Mouse (Mus musculus) embryonic facial prominence, embryonic 13.5 days (tissue): Measurements from ENCODE around the gene Tmsb10. TPM values are rescaled to one million over a fixed set of nuclear protein-coding genes. Genes with fewer than 3 reads are reported as not detected.

Source experiments
- ATAC-seq: fragments of 200-750 bp; cut with Nextera tagmentation; 2 replicates; pipeline ENCODE4 v1.8.0; 2017; ENCODE audit warnings: low read depth; ENCODE audit not compliant: insufficient number of reproducible peaks, insufficient read depth, low FRiP score, low TSS enrichment
- H3K27ac ChIP-seq: fragments of 300-500 bp; sonication (generic); 2 replicates; pipeline ENCODE4 v1.5.1; 2015; ENCODE audit warnings: moderate library complexity, mild to moderate bottlenecking, inconsistent platforms
- H3K27me3 ChIP-seq: fragments of 300-500 bp; sonication (generic); 2 replicates; pipeline ENCODE4 v1.6.1; 2015; ENCODE audit warnings: mild to moderate bottlenecking, inconsistent platforms
- H3K36me3 ChIP-seq: fragments of 300-500 bp; sonication (generic); 2 replicates; pipeline ENCODE4 v1.6.1; 2015; ENCODE audit warnings: mild to moderate bottlenecking, inconsistent platforms
- H3K4me1 ChIP-seq: fragments of 300-500 bp; sonication (generic); 2 replicates; pipeline ENCODE4 v1.6.1; 2015; ENCODE audit warnings: inconsistent platforms
- H3K4me2 ChIP-seq: fragments of 300-500 bp; sonication (generic); 2 replicates; pipeline ENCODE4 v1.6.1; 2015; ENCODE audit warnings: moderate library complexity, mild to moderate bottlenecking, inconsistent platforms
- H3K4me3 ChIP-seq: fragments of 300-500 bp; sonication (generic); 2 replicates; pipeline ENCODE4 v1.5.1; 2015; ENCODE audit warnings: mild to moderate bottlenecking, inconsistent platforms
- H3K9ac ChIP-seq: fragments of 300-500 bp; sonication (generic); 2 replicates; pipeline ENCODE4 v1.6.1; 2015; ENCODE audit warnings: mild to moderate bottlenecking, inconsistent platforms
- H3K9me3 ChIP-seq: fragments of 300-500 bp; sonication (generic); 2 replicates; pipeline ENCODE4 v1.6.1; 2016; ENCODE audit warnings: inconsistent platforms
- WGBS: fragments of 180-500 bp; shearing (Covaris S2); methylation state at CpG from one replicate; pipeline ENCODE4 v1.1.7; 2015; ENCODE audit warnings: mixed read lengths; 5-methylcytosine and 5-hydroxymethylcytosine counted together
- polyA plus RNA-seq: library from polyadenylated mRNA; unstranded; fragments of >200 nt; fragmentation: Nextera tagmentation; extraction: Ambion mirVana; gene quantifications from 2 replicates; pipeline ENCODE4 v1.2.1, GENCODE M21; 2015

The Tmsb10 gene
- polyA plus RNA-seq, 1 experiment from 2014 or later, result 2,783 TPM

GRCm38 (mm10) chr6:72976866-72977265 lies 18.3 kb upstream of the Tmsb10 start:
- 94% methylated on average over 2 of the region's 2 CpGs for WGBS
- no peak for ATAC-seq
- H3K36me3 ChIP-seq, result no peaks in the 10 kb centered on the region
- no peaks in the 10 kb centered on the region for H3K9me3 ChIP-seq
- H3K4me2 ChIP-seq, result no peak overlapping the region
- peaks cover 15% of the 10 kb centered on the region for H3K4me1 ChIP-seq
- no peak overlapping the region for H3K4me3 ChIP-seq
- H3K9ac ChIP-seq, result no peak overlapping the region
- H3K27ac ChIP-seq, result no peak overlapping the region
- H3K27me3 ChIP-seq, result no peaks in the 10 kb centered on the region

GRCm38 (mm10) chr6:72971074-72971473 lies 12.5 kb upstream of the Tmsb10 start:
- no peak overlapping the region for H3K9ac ChIP-seq

GRCm38 (mm10) chr6:72969787-72970186 lies 11.2 kb upstream of the Tmsb10 start:
- no peak for ATAC-seq
- H3K9ac ChIP-seq, result no peak overlapping the region
- no peak overlapping the region for H3K27ac ChIP-seq
- H3K4me3 ChIP-seq, result no peak overlapping the region
- no peaks in the 10 kb centered on the region for H3K9me3 ChIP-seq
- H3K36me3 ChIP-seq, result no peaks in the 10 kb centered on the region
- H3K4me1 ChIP-seq, result no peaks in the 10 kb centered on the region
- H3K27me3 ChIP-seq, result no peaks in the 10 kb centered on the region
- 45% methylated on average over 3 of the region's 3 CpGs for WGBS
- no peak overlapping the region for H3K4me2 ChIP-seq

More at GRCm38 (mm10) chr6:72971074-72971473, 12.5 kb upstream of the Tmsb10 start:
- Histone ChIP-seq H3K27ac (no peak overlapping the region), H3K4me3 (no peak overlapping the region), H3K27me3 (no peaks in the 10 kb centered on the region), H3K4me2 (no peak overlapping the region), H3K4me1 (no peaks in the 10 kb centered on the region), H3K9me3 (no peaks in the 10 kb centered on the region), H3K36me3 (no peaks in the 10 kb centered on the region)
- no peak for ATAC-seq
- WGBS, result 68% methylated on average over 3 of the region's 3 CpGs

- H3K27me3 ChIP-seq, result no peaks in the 10 kb centered on the region
- no peak overlapping the region for H3K4me2 ChIP-seq
- no peak overlapping the region for H3K4me3 ChIP-seq
- H3K9ac ChIP-seq, result no peak overlapping the region
- H3K4me1 ChIP-seq, result peaks cover 17% of the 10 kb centered on the region
- no peak for ATAC-seq
- no peak overlapping the region for H3K27ac ChIP-seq
- H3K36me3 ChIP-seq, result no peaks in the 10 kb centered on the region
- 83% methylated on average over 6 of the region's 6 CpGs for WGBS
- H3K9me3 ChIP-seq, result no peaks in the 10 kb centered on the region
Observed at GRCm38 (mm10) chr6:72965199-72965598, 6.7 kb upstream of the Tmsb10 start.

- Histone ChIP-seq H3K27me3 (no peaks in the 10 kb centered on the region), H3K27ac (no peak overlapping the region), H3K9me3 (no peaks in the 10 kb centered on the region), H3K9ac (no peak overlapping the region), H3K4me1 (peaks cover 22% of the 10 kb centered on the region), H3K4me3 (no peak overlapping the region), H3K4me2 (no peak overlapping the region), H3K36me3 (no peaks in the 10 kb centered on the region)
- no peak for ATAC-seq
- WGBS, result 37% methylated on average over 7 of the region's 7 CpGs
Observed at GRCm38 (mm10) chr6:72962281-72962741, 3.8 kb upstream of the Tmsb10 start.

GRCm38 (mm10) chr6:72961603-72962002 lies 3.1 kb upstream of the Tmsb10 start:
- no peaks in the 10 kb centered on the region for H3K27me3 ChIP-seq
- no peak for ATAC-seq
- H3K27ac ChIP-seq, result no peak overlapping the region
- no peak overlapping the region for H3K4me2 ChIP-seq
- no peak overlapping the region for H3K9ac ChIP-seq
- WGBS, result 88% methylated on average over 9 of the region's 9 CpGs
- H3K4me3 ChIP-seq, result no peak overlapping the region
- H3K9me3 ChIP-seq, result no peaks in the 10 kb centered on the region
- H3K4me1 ChIP-seq, result peaks cover 23% of the 10 kb centered on the region
- H3K36me3 ChIP-seq, result no peaks in the 10 kb centered on the region

GRCm38 (mm10) chr6:72960675-72961074 lies 2.1 kb upstream of the Tmsb10 start:
- WGBS, result 34% methylated on average over 5 of the region's 5 CpGs
- H3K27ac ChIP-seq, result no peak overlapping the region
- no peak for ATAC-seq

GRCm38 (mm10) chr6:72959175-72959574 lies 627 bp upstream of the Tmsb10 start:
- H3K27me3 ChIP-seq, result no peaks in the 10 kb centered on the region
- peak overlapping the region; percentile 99 for H3K9ac ChIP-seq
- peak overlapping the region; percentile 93 for H3K27ac ChIP-seq
- H3K9me3 ChIP-seq, result no peaks in the 10 kb centered on the region
- WGBS, result 21% methylated on average over 4 of the region's 4 CpGs
- ATAC-seq, result no peak
- H3K36me3 ChIP-seq, result 0 out of 2 replicates have a peak, but pooled peaks cover 4% of the 10 kb centered on the region
- peaks cover 37% of the 10 kb centered on the region for H3K4me1 ChIP-seq
- peak overlapping the region; percentile 89 for H3K4me3 ChIP-seq
- peak overlapping the region; percentile 80 for H3K4me2 ChIP-seq

More at GRCm38 (mm10) chr6:72960675-72961074, 2.1 kb upstream of the Tmsb10 start:
- H3K4me2 ChIP-seq, result no peak overlapping the region
- no peaks in the 10 kb centered on the region for H3K9me3 ChIP-seq
- H3K27me3 ChIP-seq, result no peaks in the 10 kb centered on the region
- no peak overlapping the region for H3K9ac ChIP-seq
- H3K4me3 ChIP-seq, result no peak overlapping the region
- H3K4me1 ChIP-seq, result peaks cover 32% of the 10 kb centered on the region
- H3K36me3 ChIP-seq, result no peaks in the 10 kb centered on the region

GRCm38 (mm10) chr6:72957676-72958641 lies 589 bp downstream of the Tmsb10 start:
- Histone ChIP-seq H3K4me3 (peak overlapping the region; percentile 89), H3K4me1 (peaks cover 40% of the 10 kb centered on the region), H3K27me3 (no peaks in the 10 kb centered on the region), H3K9ac (peak overlapping the region; percentile 99), H3K4me2 (peak overlapping the region; percentile 80), H3K36me3 (0 out of 2 replicates have a peak, but pooled peaks cover 4% of the 10 kb centered on the region), H3K27ac (peak overlapping the region; percentile 93), H3K9me3 (no peaks in the 10 kb centered on the region)
- ATAC-seq, result peak; percentile 86
- under 1% methylated on average over 75 of the region's 75 CpGs for WGBS

- H3K4me2 ChIP-seq, result peak overlapping the region; percentile 80
- peaks cover 39% of the 10 kb centered on the region for H3K4me1 ChIP-seq
- no peaks in the 10 kb centered on the region for H3K9me3 ChIP-seq
- ATAC-seq, result no peak
- peak overlapping the region; percentile 99 for H3K9ac ChIP-seq
- H3K36me3 ChIP-seq, result 0 out of 2 replicates have a peak, but pooled peaks cover 4% of the 10 kb centered on the region
- peak overlapping the region; percentile 89 for H3K4me3 ChIP-seq
- under 1% methylated on average over 14 of the region's 14 CpGs for WGBS
- no peaks in the 10 kb centered on the region for H3K27me3 ChIP-seq
- H3K27ac ChIP-seq, result peak overlapping the region; percentile 71; the same call in 1 of the 2 replicates
Observed at GRCm38 (mm10) chr6:72957093-72957435, 1.5 kb downstream of the Tmsb10 start.

GRCm38 (mm10) chr6:72956199-72957092 lies 2.1 kb downstream of the Tmsb10 start:
- peak overlapping the region; percentile 80 for H3K4me2 ChIP-seq
- H3K9ac ChIP-seq, result peak overlapping the region; percentile 99
- peak overlapping the region; percentile 71 for H3K27ac ChIP-seq
- peaks cover 40% of the 10 kb centered on the region for H3K4me1 ChIP-seq
- 2% methylated on average over 15 of the region's 15 CpGs for WGBS
- no peaks in the 10 kb centered on the region for H3K9me3 ChIP-seq
- peak overlapping the region; percentile 89 for H3K4me3 ChIP-seq
- no peaks in the 10 kb centered on the region for H3K27me3 ChIP-seq
- no peak for ATAC-seq
- 0 out of 2 replicates have a peak, but pooled peaks cover 4% of the 10 kb centered on the region for H3K36me3 ChIP-seq
